Mouse (Mus musculus) liver, adult 2 months (tissue): ENCODE measurements around the gene Bcl9. TPM values are rescaled to one million over a fixed set of nuclear protein-coding genes. Genes with fewer than 3 reads are reported as not detected.

ENCODE experiments used
- DNase-seq: peaks from one replicate; pipeline ENCODE4 v3.0.0-alpha.2; 2011; ENCODE audit warnings: low read depth, low spot score; ENCODE audit errors: extremely low read depth
- H3K27ac ChIP-seq: fragments of 200-500 bp; replicated peaks from 2 replicates; pipeline ENCODE4 v1.5.1; 2012; ENCODE audit warnings: low read depth, mild to moderate bottlenecking, control low read depth, inconsistent platforms, low read length; ENCODE audit not compliant: insufficient read depth
- H3K27me3 ChIP-seq: fragments of 200-500 bp; 2 replicates; pipeline ENCODE4 v1.6.1; 2012; ENCODE audit warnings: mild to moderate bottlenecking, moderate library complexity, low read length, inconsistent platforms; ENCODE audit not compliant: control insufficient read depth, insufficient read depth
- H3K36me3 ChIP-seq: fragments of 200-500 bp; 2 replicates; pipeline ENCODE4 v1.6.1; 2012; ENCODE audit warnings: low read length, inconsistent platforms; ENCODE audit not compliant: control insufficient read depth, insufficient read depth
- H3K4me1 ChIP-seq: fragments of 200-500 bp; 2 replicates; pipeline ENCODE4 v1.6.1; 2011; ENCODE audit warnings: low read length; ENCODE audit not compliant: control insufficient read depth, insufficient read depth
- H3K4me3 ChIP-seq: fragments of 200-500 bp; 2 replicates; pipeline ENCODE4 v1.5.1; 2011; ENCODE audit warnings: low read depth, mild to moderate bottlenecking, control low read depth, low read length, moderate library complexity; ENCODE audit not compliant: insufficient read depth
- H3K79me2 ChIP-seq: fragments of 200-500 bp; 2 replicates; pipeline ENCODE4 v1.6.1; 2012; ENCODE audit warnings: inconsistent platforms, mild to moderate bottlenecking, low read length, moderate library complexity; ENCODE audit not compliant: control insufficient read depth, insufficient read depth
- H3K9ac ChIP-seq: fragments of 200-500 bp; 2 replicates; pipeline ENCODE4 v1.6.1; 2012; ENCODE audit warnings: low read depth, mild to moderate bottlenecking, control low read depth, inconsistent platforms, low read length
- CTCF ChIP-seq: fragments of 200-500 bp; IDR thresholded peaks from 2 replicates; pipeline ENCODE4 v1.5.1; 2011; ENCODE audit warnings: low read depth, low read length, control low read depth
- POLR2A ChIP-seq: fragments of 200-500 bp; IDR thresholded peaks from 2 replicates; pipeline ENCODE4 v1.6.1; 2011; ENCODE audit warnings: low read length, control low read depth; ENCODE audit not compliant: insufficient read depth; ENCODE audit errors: extremely low read depth
- WGBS: fragments of 180-500 bp; shearing (Covaris S2); methylation state at CpG from one replicate; pipeline ENCODE4 v1.1.7; 2018; 5-methylcytosine and 5-hydroxymethylcytosine counted together
- polyA plus RNA-seq: library from polyadenylated mRNA; depleted of rRNA; stranded (reverse); fragments of >200 nt; gene quantifications from 2 replicates; pipeline ENCODE4 v1.2.3, GENCODE M21; 2012
- total RNA-seq: library from RNA; depleted of rRNA; stranded (reverse); fragments of >200 nt; gene quantifications from 2 replicates; pipeline ENCODE4 v1.2.3, GENCODE M21; 2014

Gene Bcl9
- total and polyA plus RNA-seq, 2 experiments: 1.0 to 3.1 TPM

DNA sequence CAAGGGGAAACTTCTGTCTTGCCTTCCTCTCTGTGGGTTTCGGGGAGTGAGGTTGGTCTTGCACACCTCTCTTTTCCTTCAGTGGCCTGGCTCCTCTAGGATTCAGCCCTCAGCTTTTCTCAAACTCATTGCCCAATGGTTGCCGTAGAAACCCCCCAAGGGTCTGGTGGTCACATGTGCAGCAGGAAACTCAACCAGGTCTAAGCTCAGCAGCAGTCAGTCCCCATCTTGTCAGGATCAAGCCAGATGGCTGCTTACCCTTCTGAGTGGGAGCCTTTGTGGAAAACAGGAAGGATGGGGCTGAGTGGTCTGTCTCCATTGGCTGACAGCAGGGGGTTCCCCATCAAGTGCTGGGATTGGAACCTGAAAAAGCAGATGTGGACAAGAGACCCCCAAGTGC, 15.7 kb upstream of the Bcl9 start:
- Histone ChIP-seq H3K79me2 (no peaks in the 10 kb centered on the region), H3K27me3 (no peaks in the 10 kb centered on the region), H3K9ac (no peak overlapping the region), H3K27ac (no peak overlapping the region), H3K4me1 (no peaks in the 10 kb centered on the region), H3K36me3 (no peaks in the 10 kb centered on the region), H3K4me3 (no peak overlapping the region)
- TF ChIP-seq CTCF (no peak), POLR2A (no peak)
- DNase-seq: no peak
- 97% methylated on average over 2 of the region's 2 CpGs for WGBS

GRCm38 (mm10) chr3:97311998-97312397, 14.3 kb upstream of the Bcl9 start:
- no peak overlapping the region for H3K4me3 ChIP-seq
- no peaks in the 10 kb centered on the region for H3K79me2 ChIP-seq
- TF ChIP-seq CTCF (no peak), POLR2A (no peak)
- no peak overlapping the region for H3K27ac ChIP-seq
- no peaks in the 10 kb centered on the region for H3K4me1 ChIP-seq
- no peak for DNase-seq
- no peaks in the 10 kb centered on the region for H3K36me3 ChIP-seq
- 35% methylated on average over 21 of the region's 21 CpGs for WGBS
- no peak overlapping the region for H3K9ac ChIP-seq
- no peaks in the 10 kb centered on the region for H3K27me3 ChIP-seq

GRCm38 (mm10) chr3:97309748-97310536, 12.2 kb upstream of the Bcl9 start:
- TF ChIP-seq CTCF: 0 out of 2 replicates have a peak, but pooled peaks have one; percentile 14
- TF ChIP-seq POLR2A: no peak
- Histone ChIP-seq H3K4me1 (no peaks in the 10 kb centered on the region), H3K4me3 (no peak overlapping the region), H3K27ac (no peak overlapping the region), H3K36me3 (no peaks in the 10 kb centered on the region), H3K79me2 (no peaks in the 10 kb centered on the region), H3K9ac (no peak overlapping the region), H3K27me3 (no peaks in the 10 kb centered on the region)
- 15% methylated on average over 16 of the region's 16 CpGs for WGBS
- DNase-seq: peak; percentile 8

DNA sequence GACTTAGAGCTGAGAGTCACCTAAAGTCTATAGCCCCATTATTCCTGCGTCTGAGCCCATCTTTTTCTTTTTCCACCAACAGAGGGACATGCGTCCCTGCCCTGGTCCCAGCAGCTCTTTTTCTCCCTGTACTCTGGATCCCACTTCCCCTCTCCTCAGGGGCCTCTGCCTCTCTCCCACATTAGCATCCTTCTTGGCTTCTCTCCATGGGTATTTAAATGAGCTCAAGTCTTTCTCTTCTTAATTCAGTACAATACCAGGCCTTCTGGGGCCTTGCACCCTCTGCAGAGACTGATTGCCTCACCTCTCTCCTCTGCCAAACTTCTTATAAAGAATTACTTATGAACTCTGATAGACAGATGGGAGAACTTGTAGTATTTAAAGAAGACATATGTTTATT, 10.7 kb upstream of the Bcl9 start:
- Histone ChIP-seq H3K4me3 (no peak overlapping the region), H3K27me3 (no peaks in the 10 kb centered on the region), H3K27ac (no peak overlapping the region), H3K9ac (no peak overlapping the region), H3K36me3 (no peaks in the 10 kb centered on the region), H3K4me1 (no peaks in the 10 kb centered on the region), H3K79me2 (no peaks in the 10 kb centered on the region)
- TF ChIP-seq CTCF (no peak), POLR2A (no peak)
- no peak for DNase-seq
- WGBS: 91% methylated on average over 2 of the region's 2 CpGs

DNA sequence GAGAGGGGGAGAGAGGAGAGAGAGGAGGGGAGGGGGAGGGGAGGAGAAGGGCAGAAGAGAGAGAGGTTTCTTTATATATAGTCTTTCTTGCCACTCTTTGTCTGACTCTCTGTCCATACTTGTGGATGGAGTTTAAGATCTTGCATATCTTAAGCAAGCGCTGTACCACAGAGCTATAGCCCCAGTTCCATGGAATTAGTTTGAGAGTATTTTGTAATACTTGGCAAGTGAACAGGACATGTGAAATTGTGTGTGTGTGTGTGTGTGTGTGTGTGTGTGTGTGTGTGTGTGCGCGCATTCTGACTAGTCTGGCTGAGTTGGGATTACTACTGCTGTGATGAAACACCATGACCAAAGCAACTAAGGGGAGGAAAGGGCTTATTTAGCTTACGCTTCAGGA, 8.2 kb upstream of the Bcl9 start:
- TF ChIP-seq CTCF: no peak
- TF ChIP-seq POLR2A: no peak
- Histone ChIP-seq H3K9ac (no peak overlapping the region), H3K36me3 (no peaks in the 10 kb centered on the region), H3K4me3 (no peak overlapping the region), H3K79me2 (no peaks in the 10 kb centered on the region), H3K4me1 (no peaks in the 10 kb centered on the region), H3K27ac (no peak overlapping the region), H3K27me3 (no peaks in the 10 kb centered on the region)
- DNase-seq: peak; percentile 45
- 50% methylated on average over 4 of the region's 4 CpGs for WGBS

DNA sequence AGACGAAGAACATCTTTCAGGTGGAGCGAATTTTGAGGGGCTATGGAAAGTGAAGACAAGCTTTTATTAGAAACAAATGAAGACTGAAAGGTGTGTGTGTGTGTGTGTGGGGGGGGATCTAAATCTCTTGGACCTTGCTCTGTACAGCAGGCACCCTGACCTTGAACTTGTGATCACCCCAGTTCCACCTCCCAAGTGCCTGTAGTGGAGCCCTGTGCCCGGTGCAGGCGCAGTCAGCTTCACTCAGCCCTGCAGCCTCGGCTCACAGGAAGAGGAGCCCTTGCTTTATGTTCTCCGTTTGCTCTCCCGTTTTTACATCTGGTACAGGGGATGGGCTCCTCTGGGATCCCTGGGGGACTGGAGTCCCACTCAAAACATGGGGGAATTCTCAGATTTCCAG, 3.9 kb upstream of the Bcl9 start:
- no peak for TF ChIP-seq POLR2A
- no peak for TF ChIP-seq CTCF
- H3K27me3 ChIP-seq: no peaks in the 10 kb centered on the region
- H3K4me3 ChIP-seq: no peak overlapping the region
- no peak overlapping the region for H3K9ac ChIP-seq
- H3K79me2 ChIP-seq: no peaks in the 10 kb centered on the region
- peaks cover 3% of the 10 kb centered on the region for H3K4me1 ChIP-seq
- WGBS: 71% methylated on average over 7 of the region's 7 CpGs
- H3K27ac ChIP-seq: no peak overlapping the region
- DNase-seq: no peak
- no peaks in the 10 kb centered on the region for H3K36me3 ChIP-seq
